Mouse (Mus musculus) ES-Bruce4 (cell line): ENCODE data around the gene Atp5c1.

Experiments used
- CTCF ChIP-seq: IDR thresholded peaks from one replicate; pipeline ENCODE4 v1.8.1; 2011; ENCODE audit warnings: low read depth, low read length
- EP300 ChIP-seq: IDR thresholded peaks from 2 replicates; pipeline ENCODE4 v1.6.1; 2011; ENCODE audit warnings: low read depth, low read length; ENCODE audit not compliant: insufficient read depth
- POLR2A ChIP-seq: IDR thresholded peaks from one replicate; pipeline ENCODE4 v1.8.1; 2011; ENCODE audit warnings: low read length; ENCODE audit not compliant: insufficient read depth

DNA sequence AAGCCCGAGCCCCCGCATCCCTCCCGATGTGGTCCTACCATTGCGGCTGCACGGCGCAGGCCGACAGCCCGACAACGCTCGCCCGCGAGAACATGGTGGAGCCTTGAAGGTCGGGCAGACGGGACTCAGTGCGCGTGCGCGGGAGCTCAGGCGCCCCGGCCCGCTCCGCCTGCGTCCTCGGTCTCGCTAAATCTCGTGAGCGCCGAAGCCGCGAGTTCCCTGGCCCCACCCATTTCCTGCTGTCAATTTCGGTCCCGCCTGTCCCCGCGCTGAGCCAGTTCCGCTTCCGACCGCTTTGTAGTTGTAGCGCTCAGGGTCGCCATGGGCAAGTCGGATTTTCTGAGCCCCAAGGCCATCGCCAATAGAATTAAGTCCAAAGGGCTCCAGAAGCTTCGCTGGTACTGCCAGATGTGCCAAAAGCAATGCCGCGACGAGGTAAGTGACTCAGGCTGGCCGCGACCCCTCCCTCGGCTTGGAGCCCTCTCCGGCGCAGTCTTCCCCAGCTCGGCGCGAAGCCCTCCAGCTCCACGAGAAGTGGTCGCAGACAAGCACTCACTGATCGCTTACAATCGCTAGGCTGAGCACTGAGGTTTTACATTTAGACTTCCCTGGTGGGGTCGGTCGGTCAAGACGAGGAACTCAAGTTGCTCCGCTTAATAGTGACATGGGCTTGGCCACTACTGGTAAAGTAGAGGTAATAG is at the start of gene Atp5c1, which contains the start of gene Kin:
- TF ChIP-seq CTCF (no peak), POLR2A (peak; percentile 62), EP300 (0 out of 2 replicates have a peak, but pooled peaks have one; percentile 5)
